Mouse (Mus musculus): ENCODE results near the gene Nepn. TPM values are rescaled to one million over a fixed set of nuclear protein-coding genes. Genes with fewer than 3 reads are reported as not detected.

The Nepn gene
- polyA plus RNA-seq, 1 experiment from 2014 or later = not detected

DNA sequence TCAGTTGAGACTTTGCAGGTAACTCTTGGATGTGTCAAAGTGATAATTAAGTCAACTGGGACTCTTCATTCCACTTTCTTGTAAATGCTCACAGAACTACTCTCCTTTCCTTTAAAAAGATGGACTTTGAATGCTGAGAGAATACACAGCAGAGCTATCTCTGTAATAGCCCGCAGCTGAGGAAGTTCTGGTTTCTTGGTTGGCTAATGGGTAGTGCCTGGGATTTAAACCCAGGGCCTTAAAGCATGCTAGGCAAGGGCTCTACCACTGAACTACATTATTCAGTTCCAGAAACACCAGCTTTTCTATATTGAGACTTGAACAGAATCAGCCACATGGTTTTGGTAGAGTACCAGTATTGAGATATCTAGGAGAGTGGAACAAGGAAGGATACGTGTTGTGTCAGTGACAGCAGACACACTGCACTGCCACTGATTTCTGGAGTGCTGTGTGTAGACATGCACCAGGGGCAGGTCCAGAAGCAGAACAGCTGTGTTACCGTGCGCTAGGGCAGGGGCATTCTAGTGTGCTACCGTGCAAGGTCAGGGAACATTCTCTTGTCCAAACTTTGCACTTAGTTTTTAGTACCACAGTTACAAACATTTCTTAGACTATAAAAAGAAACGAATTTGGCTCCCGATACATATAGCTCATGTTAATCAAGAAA lies 37.7 kb downstream of the Nepn start:
- no peak overlapping the region for H3K9ac ChIP-seq (ENCODE audit: low read length)
- H3K27ac ChIP-seq (replicated peaks; ENCODE audit: low read depth, low read length) = no peak overlapping the region
- DNase-seq (ENCODE audit: low spot score) = no peak
- no peaks in the 10 kb centered on the region for H3K27me3 ChIP-seq (ENCODE audit: control insufficient read depth, insufficient read depth, low read length)
- H3K4me3 ChIP-seq (ENCODE audit: low read depth, low read length) = no peak overlapping the region
- H3K9me3 ChIP-seq (ENCODE audit: control insufficient read depth, low read length) = no peaks in the 10 kb centered on the region
- no peak for ATAC-seq (ENCODE audit: insufficient number of reproducible peaks, low FRiP score, low TSS enrichment, low read depth)
- H3K4me2 ChIP-seq (ENCODE audit: low read depth, severe bottlenecking) = no peak overlapping the region
- H3K4me1 ChIP-seq (ENCODE audit: control insufficient read depth, insufficient read depth, low read length) = no peaks in the 10 kb centered on the region
- no peaks in the 10 kb centered on the region for H3K36me3 ChIP-seq (ENCODE audit: control insufficient read depth, insufficient read depth, low read length)
- WGBS = 84% methylated on average over 7 of the region's 7 CpGs

- Histone ChIP-seq H3K36me3 (ENCODE audit: control insufficient read depth, insufficient read depth, low read length) (no peaks in the 10 kb centered on the region), H3K27ac (replicated peaks; ENCODE audit: low read depth, low read length) (no peak overlapping the region), H3K4me1 (ENCODE audit: control insufficient read depth, insufficient read depth, low read length) (no peaks in the 10 kb centered on the region), H3K27me3 (ENCODE audit: control insufficient read depth, insufficient read depth, low read length) (no peaks in the 10 kb centered on the region), H3K4me2 (ENCODE audit: low read depth, severe bottlenecking) (no peak overlapping the region), H3K9me3 (ENCODE audit: control insufficient read depth, low read length) (no peaks in the 10 kb centered on the region), H3K9ac (ENCODE audit: low read length) (no peak overlapping the region), H3K4me3 (ENCODE audit: low read depth, low read length) (no peak overlapping the region)
- ATAC-seq (ENCODE audit: insufficient number of reproducible peaks, low FRiP score, low TSS enrichment, low read depth) = no peak
- no peak for DNase-seq (ENCODE audit: low spot score)
- 37% methylated on average over 2 of the region's 2 CpGs for WGBS
These were observed 39.1 kb downstream of the Nepn start for GRCm38 (mm10) chr10:52427634-52428415.

- Histone ChIP-seq H3K4me1 (ENCODE audit: control insufficient read depth, insufficient read depth, low read length) (no peaks in the 10 kb centered on the region), H3K4me2 (ENCODE audit: low read depth, severe bottlenecking) (no peak overlapping the region), H3K36me3 (ENCODE audit: control insufficient read depth, insufficient read depth, low read length) (peaks cover 4% of the 10 kb centered on the region; the same call in 1 of the 2 replicates), H3K4me3 (ENCODE audit: low read depth, low read length) (no peak overlapping the region), H3K27ac (replicated peaks; ENCODE audit: low read depth, low read length) (no peak overlapping the region), H3K9ac (ENCODE audit: low read length) (no peak overlapping the region), H3K9me3 (ENCODE audit: control insufficient read depth, low read length) (no peaks in the 10 kb centered on the region), H3K27me3 (ENCODE audit: control insufficient read depth, insufficient read depth, low read length) (no peaks in the 10 kb centered on the region)
- WGBS = 88% methylated on average over 1 of the region's 1 CpGs
- no peak for ATAC-seq (ENCODE audit: insufficient number of reproducible peaks, low FRiP score, low TSS enrichment, low read depth)
- DNase-seq (ENCODE audit: low spot score) = no peak
These were observed 42.2 kb downstream of the Nepn start for GRCm38 (mm10) chr10:52430953-52431352.

- Histone ChIP-seq H3K4me3 (ENCODE audit: low read depth, low read length) (no peak overlapping the region), H3K36me3 (ENCODE audit: control insufficient read depth, insufficient read depth, low read length) (peaks cover 9% of the 10 kb centered on the region), H3K4me1 (ENCODE audit: control insufficient read depth, insufficient read depth, low read length) (no peaks in the 10 kb centered on the region), H3K9me3 (ENCODE audit: control insufficient read depth, low read length) (no peaks in the 10 kb centered on the region), H3K27ac (replicated peaks; ENCODE audit: low read depth, low read length) (no peak overlapping the region), H3K4me2 (ENCODE audit: low read depth, severe bottlenecking) (no peak overlapping the region), H3K9ac (ENCODE audit: low read length) (no peak overlapping the region), H3K27me3 (ENCODE audit: control insufficient read depth, insufficient read depth, low read length) (no peaks in the 10 kb centered on the region)
- WGBS = 95% methylated on average over 8 of the region's 8 CpGs
- DNase-seq (ENCODE audit: low spot score) = no peak
- no peak for ATAC-seq (ENCODE audit: insufficient number of reproducible peaks, low FRiP score, low TSS enrichment, low read depth)
These were observed 46.1 kb downstream of the Nepn start for GRCm38 (mm10) chr10:52434836-52435235.

Other genes starting within 250 kb of the Nepn start
- not detected in 2 replicates for gene Ros1, start 193.7 kb upstream of the Nepn start, polyA plus RNA-seq (2014; fragmentation: Nextera tagmentation; extraction: Ambion mirVana)
- 21.9 and 26.4 TPM in 2 replicates for gene Dcbld1, start 155.4 kb upstream of the Nepn start, polyA plus RNA-seq (2014; fragmentation: Nextera tagmentation; extraction: Ambion mirVana)
- not detected in 2 replicates for gene Gm26741, start 30.2 kb upstream of the Nepn start, polyA plus RNA-seq (2014; fragmentation: Nextera tagmentation; extraction: Ambion mirVana)
- gene Gopc, start 6.8 kb upstream of the Nepn start, polyA plus RNA-seq (2014; fragmentation: Nextera tagmentation; extraction: Ambion mirVana) = 15.8 and 16.2 TPM in 2 replicates
- 15.7 and 19.2 TPM in 2 replicates for gene Nus1, start 28.6 kb downstream of the Nepn start, polyA plus RNA-seq (2014; fragmentation: Nextera tagmentation; extraction: Ambion mirVana)